Mouse (Mus musculus): ENCODE measurements at regions not wholly inside any gene's neighbourhood (a gene's known extent, or its start where the extent isn't known, plus 50 kb on each side); places are given as distances from the start of the nearest gene placed in this dataset.
A peak's percentile ranks its signal among the peaks of the same experiment; 100 is the strongest.

DNA sequence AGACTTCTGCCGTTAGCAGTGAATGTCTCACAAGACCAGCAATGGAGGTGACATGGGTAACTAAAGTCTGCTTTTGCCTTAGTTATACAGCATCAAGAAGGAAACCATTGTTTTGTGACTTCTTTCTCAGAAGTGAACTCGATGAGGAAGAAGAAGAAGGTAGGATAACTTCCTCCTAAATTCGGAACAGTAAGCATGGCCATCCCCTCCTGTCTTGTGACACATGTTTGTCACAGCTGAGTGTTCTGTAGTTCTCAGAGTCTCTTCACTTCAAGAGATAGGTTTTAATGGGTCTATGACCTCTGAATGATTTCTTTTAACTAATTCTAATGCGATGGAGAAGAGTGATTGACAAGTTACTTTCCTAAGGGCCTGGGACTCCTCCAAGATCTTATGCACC lies 79.3 kb upstream of the Zeb2 start:
- intact Hi-C loops (cut with DNase I), result no loop called here
- no peak for DNase-seq (ENCODE audit: low spot score in 2 of 2)

DNA sequence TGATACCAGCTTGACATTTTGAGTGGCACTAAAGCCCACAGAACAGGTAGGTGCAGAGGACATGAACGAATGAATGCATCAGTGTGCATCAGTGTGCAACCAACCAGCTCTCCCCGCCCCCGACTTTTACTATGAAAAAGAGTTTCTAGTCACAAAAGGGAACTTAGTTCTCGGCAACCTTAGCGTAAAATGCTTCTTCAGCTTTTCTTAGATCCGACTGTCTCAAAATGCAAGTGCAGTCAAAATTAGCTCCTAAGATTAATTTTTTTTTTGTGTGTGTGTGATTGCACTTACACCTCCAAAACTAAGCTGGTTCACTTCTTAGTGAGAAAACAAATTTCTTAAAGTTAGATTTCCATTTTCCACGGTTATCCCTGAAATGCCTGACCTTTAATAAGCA lies 77.1 kb upstream of the Zeb2 start:
- DNase-seq (ENCODE audit: low spot score in 2 of 2), result no peak
- intact Hi-C loops (cut with DNase I), result no loop called here

DNA sequence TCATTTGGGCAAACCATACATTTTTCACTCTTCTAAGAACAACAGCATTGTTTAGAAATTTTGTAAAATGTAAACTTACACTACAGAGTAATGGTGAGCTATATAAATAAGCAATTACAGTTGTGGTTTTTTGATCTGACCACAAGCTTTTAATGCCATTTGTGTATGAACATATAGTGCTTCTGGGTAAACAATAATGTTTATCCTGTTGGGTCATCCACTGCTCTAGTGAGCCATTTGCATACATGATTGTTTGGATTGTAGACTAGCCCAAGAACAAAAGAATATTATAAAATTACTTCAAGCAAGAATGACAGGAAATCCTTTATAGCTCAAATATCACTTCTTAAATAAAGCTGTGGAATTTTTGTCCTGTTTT lies 68.4 kb upstream of the Zeb2 start:
- no peak for DNase-seq (ENCODE audit: low spot score in 2 of 2)
- intact Hi-C loops (cut with DNase I), result no loop called here

DNA sequence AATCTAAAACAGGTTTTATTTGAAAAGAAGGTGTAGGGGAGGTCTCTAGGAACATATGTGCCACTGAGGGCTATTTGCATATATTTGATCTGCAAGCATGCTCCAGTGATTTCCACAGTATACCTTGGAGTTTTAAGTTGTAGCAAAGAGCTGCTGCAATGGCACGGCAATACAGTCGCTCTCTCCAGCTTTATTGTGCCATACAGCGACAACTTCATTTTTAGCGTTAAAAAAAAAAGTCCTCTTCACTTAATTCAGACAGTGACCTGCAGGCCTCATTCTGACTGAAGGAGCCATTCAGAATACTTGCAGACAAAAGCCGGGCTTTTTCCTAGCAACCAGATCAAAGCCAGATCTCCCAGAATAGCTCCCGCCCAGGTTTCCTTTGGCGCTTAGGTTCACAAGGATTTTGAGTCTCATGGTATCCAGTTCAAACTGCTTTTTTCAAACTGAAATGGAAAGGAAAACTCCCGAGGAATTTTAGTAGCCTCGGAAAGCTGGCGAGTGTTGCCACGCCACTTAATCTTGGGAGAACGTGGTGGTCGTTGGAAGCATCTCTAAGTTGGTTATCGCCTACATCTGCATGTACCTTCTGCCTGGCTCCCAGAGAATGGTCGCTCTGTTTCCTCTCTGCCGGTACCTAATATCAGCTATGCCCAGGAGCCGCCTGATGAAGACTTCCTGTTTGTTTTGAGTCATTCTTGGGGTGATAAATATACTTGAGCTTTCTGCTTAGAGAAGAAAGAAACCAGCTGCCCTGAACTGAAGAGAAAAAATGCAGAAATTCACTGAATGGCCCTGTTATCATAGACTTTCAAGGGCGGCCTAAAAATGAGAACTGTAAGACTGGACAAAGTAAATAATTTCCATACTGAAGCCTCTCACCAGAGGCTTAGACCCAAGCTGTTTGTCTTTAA lies 67.8 kb upstream of the Zeb2 start:
- DNase-seq (ENCODE audit: low spot score in 2 of 2), result no peak
- intact Hi-C loops (cut with DNase I), result no loop called here

DNA sequence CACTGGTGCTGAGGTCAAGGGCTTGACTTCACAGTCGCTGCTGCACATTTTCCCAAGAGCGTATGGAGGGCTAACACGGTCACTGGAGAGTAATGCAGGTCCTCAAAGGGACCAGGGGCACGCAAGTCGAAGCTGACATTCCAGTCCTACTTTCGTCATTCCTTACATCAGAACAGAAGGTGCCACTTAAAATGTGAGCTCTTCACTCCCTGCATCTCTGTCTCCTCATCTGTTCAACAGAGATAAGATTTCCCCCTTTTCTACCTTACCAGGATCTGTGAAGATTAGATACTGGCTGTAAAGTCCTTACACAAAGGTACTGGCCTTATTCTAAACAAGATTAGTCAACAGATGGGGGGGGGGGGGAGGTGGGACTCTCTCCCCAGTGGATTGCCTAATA lies 67.0 kb upstream of the Zeb2 start:
- intact Hi-C loops (cut with DNase I), result no loop called here
- DNase-seq (ENCODE audit: low spot score in 2 of 2), result no peak

DNA sequence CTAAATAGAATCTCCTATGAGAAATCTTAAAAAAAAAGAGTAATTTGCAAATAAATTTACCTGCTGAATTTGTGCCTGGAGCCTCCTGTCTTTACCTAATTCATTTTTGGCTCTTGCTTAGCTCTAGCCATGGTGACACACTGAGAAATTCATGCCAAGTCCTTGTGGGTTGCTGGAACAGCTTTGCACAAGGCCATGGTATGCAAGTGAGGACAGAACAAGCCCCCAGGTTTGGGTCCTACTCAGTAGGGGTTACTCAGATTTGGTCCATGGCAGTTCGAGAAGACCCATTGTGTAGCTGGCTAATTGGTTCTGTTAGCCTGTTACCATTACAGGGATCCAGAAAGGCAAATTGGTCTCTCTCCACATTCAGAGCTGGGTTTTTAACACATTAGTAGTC lies 65.7 kb upstream of the Zeb2 start:
- intact Hi-C loops (cut with DNase I), result no loop called here
- no peak for DNase-seq (ENCODE audit: low spot score in 2 of 2)

DNA sequence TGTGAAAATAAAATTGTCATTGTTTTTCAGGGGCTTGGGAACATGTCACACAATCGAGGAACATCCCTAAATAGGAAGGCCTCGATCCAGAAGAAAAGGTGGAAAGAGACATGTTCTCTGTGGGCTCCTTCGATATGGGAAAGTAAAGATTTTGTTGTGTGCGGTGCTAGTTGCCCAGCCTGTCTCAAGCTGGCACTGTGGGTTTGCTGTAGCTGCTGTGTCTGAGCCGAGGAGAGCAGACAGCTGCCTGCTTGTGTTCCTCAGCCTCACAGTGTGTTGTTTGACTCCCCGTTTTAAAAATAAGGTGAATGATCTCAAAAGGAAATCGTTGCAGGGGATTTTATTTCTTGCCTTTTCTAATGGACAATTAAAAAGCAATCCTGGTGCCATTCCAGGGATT lies 64.4 kb upstream of the Zeb2 start:
- peak; percentile 33 to 56 for DNase-seq (ENCODE audit: low spot score in 2 of 2)
- intact Hi-C loops (cut with DNase I), result no loop called here

DNA sequence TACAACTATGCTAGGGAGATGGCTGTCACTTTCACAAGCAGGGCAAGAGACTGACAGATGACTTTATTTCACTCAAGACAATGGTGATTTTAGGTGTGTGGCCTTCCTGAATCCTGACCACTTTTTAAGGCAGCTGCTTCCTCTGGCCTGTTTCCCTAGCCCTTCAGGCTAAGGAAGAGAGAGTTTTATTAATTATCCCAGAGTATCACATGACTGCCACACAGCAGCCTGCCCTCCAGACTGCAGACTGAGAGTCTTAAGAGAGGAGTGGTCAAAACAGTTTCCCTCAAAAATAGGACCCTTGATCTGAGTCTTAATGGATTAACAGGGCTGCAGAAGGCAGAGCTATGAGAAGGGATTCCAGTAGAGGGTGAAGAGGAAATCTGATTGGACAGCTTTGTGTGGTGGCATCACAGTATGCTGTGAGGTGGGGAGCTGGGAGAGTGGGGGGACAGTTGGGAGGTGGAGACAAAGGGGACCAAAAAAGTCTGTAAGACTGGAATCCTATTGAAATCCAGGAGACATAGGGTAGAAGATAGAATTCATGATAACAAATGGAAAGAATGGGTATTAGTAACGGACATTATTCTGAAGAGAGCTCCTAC lies 61.8 kb upstream of the Zeb2 start:
- intact Hi-C loops (cut with DNase I), result no loop called here
- no peak for DNase-seq (ENCODE audit: low spot score in 2 of 2)

DNA sequence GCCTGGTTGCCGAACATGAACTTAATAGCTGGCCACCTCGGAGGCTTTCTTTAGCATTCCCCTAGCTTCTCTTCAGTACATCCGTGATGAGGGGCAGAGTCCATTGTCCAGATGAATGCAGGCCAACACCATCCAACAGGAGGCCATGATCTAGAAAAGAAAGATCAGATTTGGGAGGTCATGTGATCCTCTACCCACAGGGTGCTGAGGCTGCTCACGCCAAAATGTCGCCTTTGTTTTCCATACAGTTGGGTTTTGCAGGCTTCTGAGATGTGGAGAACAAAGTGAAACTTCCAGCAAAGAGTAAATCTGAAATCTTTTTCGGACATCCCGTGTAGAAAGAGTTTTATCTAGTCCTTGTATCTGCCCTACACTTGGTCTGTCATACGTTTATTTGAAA lies 55.2 kb upstream of the Zeb2 start:
- intact Hi-C loops (cut with DNase I), result no loop called here

DNA sequence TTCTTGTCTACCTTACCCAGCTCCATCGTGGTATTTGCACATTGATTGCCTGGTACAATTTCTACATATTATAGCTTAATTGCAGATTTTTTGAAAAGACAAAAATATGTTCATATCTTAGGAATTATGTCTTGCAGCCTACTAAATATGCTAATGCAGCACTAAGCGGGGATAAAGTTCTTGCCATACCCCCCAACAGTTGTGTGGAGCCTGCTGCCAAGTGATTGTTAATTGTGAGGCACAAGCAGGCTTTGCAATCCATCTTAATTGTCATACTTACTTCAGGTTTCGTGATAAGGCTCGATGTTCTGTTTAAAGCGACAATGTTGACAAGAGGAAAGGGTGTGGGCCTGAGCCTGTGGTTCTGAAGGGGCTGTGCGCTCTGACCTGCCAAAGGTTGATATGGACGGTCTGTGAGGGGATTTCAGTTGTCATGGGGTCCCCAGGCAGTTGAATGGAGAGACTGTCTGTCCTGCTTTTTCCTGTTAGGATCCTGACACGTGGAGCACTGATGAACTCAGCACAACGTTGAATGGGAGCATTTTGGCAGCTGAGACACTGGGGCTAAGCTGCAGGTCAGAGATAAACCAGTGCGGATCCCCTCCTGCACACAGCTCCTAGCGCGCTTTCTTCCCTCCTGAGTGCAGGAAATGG lies 54.5 kb upstream of the Zeb2 start:
- DNase-seq (ENCODE audit: low spot score in 2 of 2), result no peak
- intact Hi-C loops (cut with DNase I), result no loop called here

More for the DNA sequence above, 55.2 kb upstream of the Zeb2 start:
- DNase-seq (ENCODE audit: low spot score in 2 of 2), result no peak

DNA sequence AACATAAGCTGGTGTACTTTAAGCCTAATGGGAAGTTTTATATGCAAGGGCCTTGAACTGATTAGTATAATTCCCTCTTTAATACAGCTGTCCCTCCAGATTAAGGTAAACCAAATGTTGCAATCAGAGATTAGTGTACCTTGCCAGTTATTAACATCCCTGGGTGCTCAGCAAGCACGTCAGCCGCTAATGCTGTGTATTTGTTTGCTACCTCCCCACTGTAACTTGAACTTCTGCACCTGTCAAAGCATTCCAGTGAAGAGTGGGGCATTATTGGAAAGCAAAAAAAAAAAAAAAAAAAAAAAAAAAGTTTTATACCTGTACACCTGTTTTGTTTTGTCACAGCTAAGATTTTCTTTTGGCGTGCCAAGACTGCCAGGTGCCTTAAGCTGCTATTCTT lies 53.1 kb upstream of the Zeb2 start:
- intact Hi-C loops (cut with DNase I), result no loop called here
- DNase-seq (ENCODE audit: low spot score in 2 of 2), result no peak

DNA sequence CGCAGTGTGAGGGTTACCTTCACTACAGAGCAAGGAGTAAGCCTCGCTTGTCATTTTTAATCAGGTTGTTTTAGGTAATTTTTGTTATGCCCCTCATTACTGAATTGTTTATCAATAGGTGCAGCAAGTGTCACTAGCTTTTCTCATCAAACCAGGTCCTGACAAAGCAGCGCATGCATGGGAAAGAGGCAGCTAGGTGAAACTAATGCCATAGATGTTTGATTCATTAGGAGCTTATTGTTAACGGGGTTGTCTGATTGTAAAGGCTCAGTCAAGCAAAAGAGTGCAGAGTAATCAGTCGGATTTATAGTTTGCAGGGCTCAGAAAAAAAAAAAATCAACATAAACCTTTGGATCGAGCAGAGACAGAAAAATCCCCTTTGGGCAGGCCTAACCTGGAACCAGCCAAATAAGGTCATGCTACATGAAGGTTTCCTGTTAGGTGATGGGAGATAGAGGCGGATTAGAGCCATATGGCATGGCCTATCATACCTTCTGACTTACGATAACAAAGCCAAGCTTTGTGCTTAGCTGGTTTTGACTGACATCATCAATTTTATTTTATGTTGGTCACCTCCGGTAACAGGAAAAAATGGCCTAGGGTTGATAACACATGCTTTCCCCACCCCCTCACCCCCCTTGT lies 52.4 kb upstream of the Zeb2 start:
- DNase-seq (ENCODE audit: low spot score in 2 of 2), result no peak
- intact Hi-C loops (cut with DNase I), result no loop called here

DNA sequence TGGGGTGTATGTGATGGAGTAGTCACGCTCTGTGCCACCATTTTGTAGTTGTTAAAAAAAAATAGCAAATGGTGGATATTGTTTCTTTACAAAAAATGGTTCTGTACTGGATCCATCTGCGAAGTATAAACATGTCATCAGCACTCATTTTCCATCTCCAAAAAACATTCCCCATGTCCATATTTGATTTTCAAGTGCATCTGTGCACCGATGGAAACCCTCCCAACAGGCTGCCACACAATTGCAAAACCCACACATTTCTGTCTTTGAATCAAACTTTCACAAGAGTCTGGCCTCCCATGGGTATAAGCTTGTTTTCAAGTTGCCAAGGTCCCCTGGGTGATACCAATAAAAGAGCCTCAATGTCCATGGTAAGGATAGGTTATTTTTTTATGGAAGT lies 51.4 kb upstream of the Zeb2 start:
- DNase-seq (ENCODE audit: low spot score in 2 of 2), result no peak

More for the DNA sequence above, 51.4 kb upstream of the Zeb2 start:
- intact Hi-C loops (cut with DNase I), result no loop called here

All from left cerebral cortex, postnatal 14 days (tissue).